Mouse (Mus musculus) liver, adult 2 months (tissue): ENCODE results near the gene Wdr43. TPM values are rescaled to one million over a fixed set of nuclear protein-coding genes. Genes with fewer than 3 reads are reported as not detected.

Experiments used
- DNase-seq: peaks from one replicate; pipeline ENCODE4 v3.0.0-alpha.2; 2011; ENCODE audit warnings: low read depth, low spot score; ENCODE audit errors: extremely low read depth
- H3K27ac ChIP-seq: fragments of 200-500 bp; replicated peaks from 2 replicates; pipeline ENCODE4 v1.5.1; 2012; ENCODE audit warnings: low read depth, mild to moderate bottlenecking, control low read depth, inconsistent platforms, low read length; ENCODE audit not compliant: insufficient read depth
- H3K27me3 ChIP-seq: fragments of 200-500 bp; 2 replicates; pipeline ENCODE4 v1.6.1; 2012; ENCODE audit warnings: mild to moderate bottlenecking, moderate library complexity, low read length, inconsistent platforms; ENCODE audit not compliant: control insufficient read depth, insufficient read depth
- H3K36me3 ChIP-seq: fragments of 200-500 bp; 2 replicates; pipeline ENCODE4 v1.6.1; 2012; ENCODE audit warnings: low read length, inconsistent platforms; ENCODE audit not compliant: control insufficient read depth, insufficient read depth
- H3K4me1 ChIP-seq: fragments of 200-500 bp; 2 replicates; pipeline ENCODE4 v1.6.1; 2011; ENCODE audit warnings: low read length; ENCODE audit not compliant: control insufficient read depth, insufficient read depth
- H3K4me3 ChIP-seq: fragments of 200-500 bp; 2 replicates; pipeline ENCODE4 v1.5.1; 2011; ENCODE audit warnings: low read depth, mild to moderate bottlenecking, control low read depth, low read length, moderate library complexity; ENCODE audit not compliant: insufficient read depth
- H3K79me2 ChIP-seq: fragments of 200-500 bp; 2 replicates; pipeline ENCODE4 v1.6.1; 2012; ENCODE audit warnings: inconsistent platforms, mild to moderate bottlenecking, low read length, moderate library complexity; ENCODE audit not compliant: control insufficient read depth, insufficient read depth
- H3K9ac ChIP-seq: fragments of 200-500 bp; 2 replicates; pipeline ENCODE4 v1.6.1; 2012; ENCODE audit warnings: low read depth, mild to moderate bottlenecking, control low read depth, inconsistent platforms, low read length
- CTCF ChIP-seq: fragments of 200-500 bp; IDR thresholded peaks from 2 replicates; pipeline ENCODE4 v1.5.1; 2011; ENCODE audit warnings: low read depth, low read length, control low read depth
- POLR2A ChIP-seq: fragments of 200-500 bp; IDR thresholded peaks from 2 replicates; pipeline ENCODE4 v1.6.1; 2011; ENCODE audit warnings: low read length, control low read depth; ENCODE audit not compliant: insufficient read depth; ENCODE audit errors: extremely low read depth
- WGBS: fragments of 180-500 bp; shearing (Covaris S2); methylation state at CpG from one replicate; pipeline ENCODE4 v1.1.7; 2018; 5-methylcytosine and 5-hydroxymethylcytosine counted together
- polyA plus RNA-seq: library from polyadenylated mRNA; depleted of rRNA; stranded (reverse); fragments of >200 nt; gene quantifications from 2 replicates; pipeline ENCODE4 v1.2.3, GENCODE M21; 2012
- total RNA-seq: library from RNA; depleted of rRNA; stranded (reverse); fragments of >200 nt; gene quantifications from 2 replicates; pipeline ENCODE4 v1.2.3, GENCODE M21; 2014

Gene Wdr43
- total and polyA plus RNA-seq, 2 experiments, result 4.8 to 19.5 TPM

- Histone ChIP-seq H3K4me3 (no peak overlapping the region), H3K9ac (no peak overlapping the region), H3K27ac (no peak overlapping the region), H3K4me1 (peaks cover 2% of the 10 kb centered on the region), H3K79me2 (no peaks in the 10 kb centered on the region), H3K27me3 (no peaks in the 10 kb centered on the region), H3K36me3 (no peaks in the 10 kb centered on the region)
- DNase-seq, result no peak
- 77% methylated on average over 1 of the region's 1 CpGs for WGBS
- TF ChIP-seq CTCF (no peak), POLR2A (no peak)
Observed at GRCm38 (mm10) chr17:71664172-71664571, 48.5 kb downstream of the Wdr43 start.

GRCm38 (mm10) chr17:71665201-71665600, 49.5 kb downstream of the Wdr43 start:
- H3K4me1 ChIP-seq, result peaks cover 2% of the 10 kb centered on the region
- H3K79me2 ChIP-seq, result no peaks in the 10 kb centered on the region
- no peak overlapping the region for H3K27ac ChIP-seq
- H3K27me3 ChIP-seq, result no peaks in the 10 kb centered on the region
- H3K9ac ChIP-seq, result no peak overlapping the region
- WGBS, result 85% methylated on average over 4 of the region's 4 CpGs
- H3K36me3 ChIP-seq, result no peaks in the 10 kb centered on the region
- DNase-seq, result no peak
- no peak overlapping the region for H3K4me3 ChIP-seq
- TF ChIP-seq POLR2A, result no peak
- TF ChIP-seq CTCF, result no peak

GRCm38 (mm10) chr17:71669511-71669910, 53.8 kb downstream of the Wdr43 start:
- peak; percentile 19 for DNase-seq
- Histone ChIP-seq H3K27me3 (no peaks in the 10 kb centered on the region), H3K4me3 (no peak overlapping the region), H3K27ac (no peak overlapping the region), H3K9ac (no peak overlapping the region), H3K4me1 (no peaks in the 10 kb centered on the region), H3K79me2 (no peaks in the 10 kb centered on the region), H3K36me3 (no peaks in the 10 kb centered on the region)
- TF ChIP-seq POLR2A (no peak), CTCF (peak; percentile 21; the same call in 1 of the 2 replicates)
- WGBS, result 77% methylated on average over 5 of the region's 5 CpGs

GRCm38 (mm10) chr17:71671840-71672546, 56.3 kb downstream of the Wdr43 start:
- Histone ChIP-seq H3K4me1 (no peaks in the 10 kb centered on the region), H3K4me3 (no peak overlapping the region), H3K36me3 (no peaks in the 10 kb centered on the region), H3K79me2 (no peaks in the 10 kb centered on the region), H3K27me3 (no peaks in the 10 kb centered on the region), H3K9ac (no peak overlapping the region), H3K27ac (no peak overlapping the region)
- TF ChIP-seq CTCF, result peak; percentile 68
- TF ChIP-seq POLR2A, result no peak
- no peak for DNase-seq
- whole genome bisulfite sequencing, result 70% methylated on average over 17 of the region's 17 CpGs

GRCm38 (mm10) chr17:71673092-71673491, 57.4 kb downstream of the Wdr43 start, which contains the start of gene Togaram2:
Gene Togaram2 (plus strand): TSS chr17:71673261.
- Histone ChIP-seq H3K4me1 (no peaks in the 10 kb centered on the region), H3K79me2 (no peaks in the 10 kb centered on the region), H3K36me3 (no peaks in the 10 kb centered on the region), H3K9ac (no peak within 1 kb of the TSS), H3K27me3 (no peaks in the 10 kb centered on the region), H3K27ac (no peak within 1 kb of the TSS), H3K4me3 (no peak within 1 kb of the TSS)
- 74% methylated on average over 9 of the region's 9 CpGs for WGBS
- no peak for TF ChIP-seq CTCF
- no peak for TF ChIP-seq POLR2A
- DNase-seq, result no peak

- 75% methylated on average over 9 of the region's 9 CpGs for WGBS
- DNase-seq, result no peak
- Histone ChIP-seq H3K27ac (no peak overlapping the region), H3K9ac (no peak overlapping the region), H3K4me1 (no peaks in the 10 kb centered on the region), H3K4me3 (no peak overlapping the region), H3K79me2 (no peaks in the 10 kb centered on the region), H3K36me3 (no peaks in the 10 kb centered on the region), H3K27me3 (no peaks in the 10 kb centered on the region)
- TF ChIP-seq POLR2A (no peak), CTCF (no peak)
Observed at GRCm38 (mm10) chr17:71673936-71674335, 58.2 kb downstream of the Wdr43 start.
